Mouse (Mus musculus) retina, postnatal 7 days (tissue): ENCODE measurements around the gene Fbxo46.

Source experiments
- DNase-seq: peaks from one replicate; pipeline ENCODE4 v3.0.0-alpha.2; 2012; ENCODE audit warnings: low read depth, low spot score

Gene Fbxo46

DNA sequence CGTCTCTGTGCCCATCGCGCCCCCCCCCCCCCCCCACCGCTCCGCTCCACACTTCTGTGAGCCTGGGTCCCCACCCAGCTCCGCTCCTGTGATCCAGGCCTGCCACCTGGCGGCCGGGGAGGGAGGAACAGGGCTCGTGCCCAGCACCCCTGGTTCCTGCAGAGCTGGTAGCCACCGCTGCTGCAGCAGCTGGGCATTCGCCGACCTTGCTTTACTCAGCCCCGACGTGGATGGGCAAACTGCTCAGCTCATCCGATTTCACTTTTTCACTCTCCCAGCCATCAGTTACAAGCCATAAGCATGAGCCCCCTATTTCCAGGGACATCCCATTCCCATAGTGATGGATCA is 26.5 kb upstream of the Fbxo46 start:
- DNase-seq: peak; percentile 66

DNA sequence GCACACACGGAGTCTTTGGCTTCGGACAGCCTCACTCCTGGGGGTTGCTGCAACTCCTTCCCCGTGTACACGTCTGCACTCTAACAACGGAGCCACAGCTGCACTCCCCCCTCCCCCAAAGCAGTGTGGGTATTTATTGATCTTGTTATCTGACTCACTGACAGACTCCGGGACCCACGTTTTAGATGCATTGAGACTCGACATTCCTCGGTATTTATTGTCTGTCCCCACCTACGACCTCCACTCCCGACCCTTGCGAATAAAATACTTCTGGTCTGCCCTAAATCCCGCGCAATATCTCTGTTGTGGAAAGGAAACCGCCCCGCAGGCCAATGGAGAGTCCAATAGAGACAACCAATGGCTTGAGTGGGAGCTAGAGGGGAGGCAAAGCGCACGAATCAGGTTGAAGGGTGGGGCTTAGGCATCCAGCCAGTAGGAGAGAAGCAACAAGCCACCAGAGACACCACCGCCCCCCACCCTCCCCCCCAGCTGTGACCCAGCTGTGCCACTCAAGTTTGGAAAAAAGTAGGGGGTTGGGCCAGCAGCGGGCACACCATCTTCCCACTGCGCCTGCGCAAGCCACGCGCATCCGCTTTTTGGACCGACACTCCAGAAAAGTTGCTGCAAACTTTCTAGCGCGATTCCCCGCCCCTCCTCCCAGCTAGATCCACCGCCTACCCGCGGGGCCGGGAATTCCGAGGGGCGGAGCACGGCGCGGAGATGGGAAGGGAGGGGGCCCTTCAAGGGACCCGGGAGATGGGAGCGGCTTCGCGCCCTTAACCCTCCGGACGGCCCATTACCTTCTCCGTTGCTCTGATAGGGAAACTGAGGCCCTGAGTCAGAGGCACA is 25.9 kb upstream of the Fbxo46 start:
- DNase-seq: peak; percentile 67

DNA sequence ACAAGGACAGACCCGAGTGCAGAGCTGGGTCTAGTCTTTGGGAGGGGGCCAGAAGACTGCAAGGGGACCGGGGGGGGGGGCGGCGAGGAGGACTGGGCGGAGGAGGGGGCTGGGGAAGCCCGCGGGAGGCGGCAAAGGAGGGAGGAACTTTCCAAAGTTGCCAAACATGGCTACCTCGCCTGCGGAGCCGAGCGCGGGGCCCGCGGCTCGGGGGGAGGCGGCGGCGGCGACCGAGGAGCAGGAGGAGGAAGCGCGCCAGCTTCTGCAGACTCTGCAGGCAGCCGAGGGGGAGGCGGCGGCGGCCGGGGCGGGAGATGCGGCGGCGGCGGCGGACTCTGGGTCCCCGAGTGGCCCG is 25.2 kb upstream of the Fbxo46 start, which contains the start of gene Six5:
Gene Six5 (plus strand): TSS at position 124 of the 355 bp plus-strand sequence.
- DNase-seq: no peak

DNA sequence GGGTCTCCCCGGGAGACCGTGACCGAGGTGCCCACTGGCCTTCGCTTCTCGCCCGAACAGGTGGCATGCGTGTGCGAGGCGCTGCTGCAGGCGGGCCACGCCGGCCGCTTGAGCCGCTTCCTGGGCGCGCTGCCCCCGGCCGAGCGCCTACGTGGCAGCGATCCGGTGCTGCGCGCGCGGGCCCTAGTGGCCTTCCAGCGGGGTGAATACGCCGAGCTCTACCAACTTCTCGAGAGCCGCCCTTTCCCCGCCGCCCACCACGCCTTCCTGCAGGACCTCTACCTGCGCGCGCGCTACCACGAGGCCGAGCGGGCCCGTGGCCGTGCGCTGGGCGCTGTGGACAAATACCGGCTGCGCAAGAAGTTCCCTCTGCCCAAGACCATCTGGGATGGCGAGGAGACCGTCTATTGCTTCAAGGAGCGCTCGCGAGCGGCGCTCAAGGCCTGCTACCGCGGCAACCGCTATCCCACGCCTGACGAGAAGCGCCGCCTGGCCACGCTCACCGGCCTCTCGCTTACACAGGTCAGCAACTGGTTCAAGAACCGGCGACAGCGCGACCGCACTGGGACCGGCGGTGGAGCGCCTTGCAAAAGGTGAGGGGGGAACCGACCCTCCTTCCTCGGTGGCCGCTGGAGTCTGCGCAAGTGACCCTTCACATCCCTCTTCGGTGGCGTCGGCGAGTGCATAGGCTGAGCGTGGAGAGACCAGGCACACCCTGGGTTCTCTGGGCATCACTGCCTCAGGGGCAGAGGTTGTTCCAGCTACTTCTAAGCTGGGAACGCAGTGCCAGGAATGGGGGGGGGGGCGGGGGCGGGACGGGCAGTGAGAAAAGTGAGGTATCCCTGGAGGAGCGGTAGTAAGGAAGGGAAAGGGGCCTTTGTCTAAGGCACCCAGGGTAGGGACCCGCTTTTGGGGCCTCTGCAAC is 24.6 kb upstream of the Fbxo46 start:
- no peak for DNase-seq

DNA sequence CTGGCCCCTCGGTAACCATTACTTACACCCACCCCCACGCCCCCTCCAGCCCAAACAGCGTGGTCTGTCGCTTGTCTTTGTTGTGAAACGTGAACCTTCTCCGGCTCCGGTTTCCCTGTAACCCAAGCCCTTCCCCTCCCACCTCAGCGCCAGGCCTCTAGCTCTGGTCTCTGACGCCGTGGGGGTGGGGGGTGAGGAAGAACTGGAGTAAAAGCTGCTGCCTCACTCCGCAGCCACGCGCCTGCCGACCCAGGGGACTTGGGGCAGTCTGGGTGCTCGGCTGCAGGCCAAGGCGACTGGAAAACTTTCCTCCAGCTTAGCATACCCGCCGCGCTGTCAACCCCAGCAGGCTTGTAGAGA is 23.9 kb upstream of the Fbxo46 start:
- DNase-seq: no peak

DNA sequence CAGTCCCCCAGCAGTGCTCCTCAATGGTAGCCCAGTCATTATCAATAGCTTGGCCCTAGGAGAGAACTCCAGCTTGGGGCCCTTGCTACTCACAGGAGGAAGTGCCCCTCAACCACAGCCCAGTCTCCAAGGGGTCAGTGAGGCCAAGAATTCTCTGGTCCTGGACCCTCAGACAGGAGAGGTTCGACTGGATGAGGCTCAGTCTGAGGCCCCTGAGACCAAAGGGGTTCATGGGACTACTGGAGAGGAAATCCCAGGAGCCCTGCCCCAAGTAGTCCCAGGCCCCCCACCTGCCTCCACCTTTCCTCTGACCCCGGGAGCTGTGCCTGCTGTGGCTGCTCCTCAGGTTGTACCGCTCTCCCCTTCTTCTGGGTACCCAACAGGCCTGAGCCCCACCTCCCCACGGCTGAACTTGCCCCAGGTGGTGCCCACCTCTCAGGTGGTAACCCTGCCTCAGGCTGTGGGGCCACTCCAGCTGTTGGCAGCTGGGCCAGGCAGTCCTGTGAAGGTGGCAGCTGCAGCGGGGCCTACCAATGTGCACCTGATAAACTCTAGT is 23.2 kb upstream of the Fbxo46 start:
- no peak for DNase-seq

DNA sequence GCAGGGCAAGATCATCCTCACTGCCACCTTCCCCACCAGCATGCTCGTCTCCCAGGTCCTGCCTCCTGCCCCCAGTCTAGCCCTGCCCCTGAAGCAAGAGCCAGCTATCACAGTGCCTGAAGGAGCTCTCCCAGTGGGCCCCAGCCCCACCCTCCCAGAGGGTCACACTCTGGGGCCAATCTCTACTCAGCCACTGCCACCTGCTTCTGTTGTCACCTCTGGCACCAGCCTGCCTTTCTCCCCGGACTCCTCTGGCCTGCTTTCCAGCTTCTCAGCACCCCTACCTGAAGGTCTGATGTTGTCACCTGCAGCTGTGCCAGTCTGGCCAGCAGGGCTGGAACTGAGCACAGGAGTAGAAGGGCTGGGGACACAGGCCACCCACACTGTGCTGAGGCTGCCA is 22.4 kb upstream of the Fbxo46 start:
- DNase-seq: no peak

DNA sequence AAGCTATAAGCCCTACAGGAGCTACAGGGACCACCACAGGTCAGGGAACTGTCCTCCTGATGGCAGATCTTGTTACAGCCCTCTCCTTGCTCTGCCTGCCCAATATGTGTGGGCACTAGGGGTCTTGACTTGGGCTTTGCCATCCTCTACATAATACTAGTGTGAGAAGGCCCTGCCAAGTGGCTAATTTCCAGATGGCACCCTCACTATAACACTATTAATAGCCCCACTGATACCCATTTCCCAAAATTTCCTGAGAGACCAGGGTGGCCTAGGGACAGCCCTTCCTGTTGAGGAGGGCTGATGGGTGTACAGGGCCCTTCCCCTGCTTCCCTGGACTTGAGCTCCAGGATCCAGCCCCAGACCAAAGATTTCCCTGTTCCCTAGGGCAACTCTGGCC is 21.8 kb upstream of the Fbxo46 start:
- DNase-seq: no peak

DNA sequence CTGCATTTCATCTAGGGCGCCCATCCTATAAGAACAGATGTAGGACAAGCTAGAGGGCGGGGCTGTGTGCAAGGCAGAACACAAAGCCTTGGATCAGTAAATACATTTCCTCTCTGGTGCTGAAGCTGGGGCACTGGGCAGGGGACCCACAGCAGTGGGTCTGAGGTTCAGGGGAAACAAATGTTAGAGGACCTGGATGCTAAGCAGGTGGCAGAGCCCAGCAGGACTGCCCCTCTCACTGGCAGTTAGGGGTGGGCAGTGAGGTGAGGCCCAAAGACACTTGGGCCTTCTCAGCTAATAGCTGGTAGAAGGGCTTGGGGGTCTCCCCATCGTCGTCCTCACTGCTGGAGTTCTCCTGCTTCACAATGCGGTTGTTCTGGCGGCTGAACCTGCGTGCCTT is 20.8 kb upstream of the Fbxo46 start:
- DNase-seq: no peak

DNA sequence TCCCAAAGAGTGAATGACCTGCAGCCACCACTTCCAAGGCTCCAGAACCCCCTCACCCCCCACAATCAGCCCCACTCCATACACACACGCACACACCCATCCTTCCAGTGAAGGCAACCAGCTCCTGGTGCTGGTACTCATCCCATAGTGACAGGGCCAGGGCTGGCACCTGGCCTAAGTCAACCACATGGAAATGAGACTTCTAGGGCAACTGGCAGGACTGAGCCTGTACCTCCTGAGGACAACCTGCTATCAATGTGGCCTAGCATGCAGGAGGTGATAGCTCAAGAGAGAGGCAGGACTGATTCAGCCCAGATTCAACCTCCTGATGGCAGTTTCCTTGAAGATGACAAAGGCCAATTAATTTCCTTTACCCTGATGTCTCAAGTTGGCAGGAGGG is 19.4 kb upstream of the Fbxo46 start:
- DNase-seq: no peak

DNA sequence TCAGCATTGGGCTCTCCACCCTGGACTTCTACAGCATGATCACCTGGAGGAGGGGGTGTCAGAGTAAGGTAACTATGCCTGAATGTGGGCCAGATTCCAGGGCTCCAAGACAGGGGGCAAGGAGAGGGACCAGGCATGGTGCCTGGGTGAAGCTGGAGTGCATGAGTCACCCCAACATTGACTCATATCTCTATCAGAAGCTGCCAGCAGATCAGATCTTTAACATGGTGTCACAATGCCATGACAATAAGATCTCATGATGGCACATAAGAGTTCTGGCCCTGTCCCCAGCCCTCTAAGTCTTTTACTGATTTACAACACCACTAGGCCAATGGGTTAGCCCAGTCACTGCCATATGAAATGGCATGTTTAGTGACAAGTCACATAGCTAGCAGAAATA is 15.9 kb upstream of the Fbxo46 start:
- DNase-seq: no peak

DNA sequence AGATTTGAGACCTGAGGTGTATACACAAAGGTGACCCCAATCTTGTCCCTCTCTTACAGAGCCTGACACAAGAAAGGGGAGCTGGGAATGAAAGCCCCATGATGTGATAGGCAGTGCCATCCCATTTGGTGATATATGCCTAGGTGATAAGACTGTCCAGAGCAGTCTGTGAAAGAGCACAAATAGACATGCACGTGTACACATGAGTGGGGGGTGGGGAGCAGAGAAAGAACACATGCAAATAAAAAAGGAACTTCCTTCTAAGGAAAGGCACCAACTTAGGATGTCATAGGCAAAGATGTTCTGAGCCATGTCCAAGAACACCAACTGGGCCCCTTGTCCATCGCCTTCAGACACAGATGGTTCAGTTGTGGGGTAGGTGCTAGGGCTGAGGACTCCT is 15.2 kb upstream of the Fbxo46 start:
- no peak for DNase-seq

DNA sequence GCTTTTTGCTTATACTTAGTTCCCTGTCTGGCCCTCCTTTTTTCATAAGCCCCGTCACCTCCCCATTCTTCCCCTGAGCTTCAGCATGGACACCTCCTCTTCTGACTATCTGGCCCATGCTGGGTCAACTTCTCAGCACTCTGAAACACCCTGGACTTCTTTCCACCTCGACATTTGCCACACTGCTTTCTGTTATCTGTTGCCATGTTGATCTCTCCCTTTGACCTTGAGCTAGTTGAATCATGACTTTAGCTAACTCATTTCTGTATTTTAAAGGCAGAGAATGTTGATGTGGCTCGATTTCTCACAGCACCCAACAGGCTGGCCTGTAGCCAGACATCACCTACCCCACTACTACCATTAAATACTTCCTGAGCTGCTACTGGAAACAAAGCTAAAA is 12.2 kb upstream of the Fbxo46 start:
- no peak for DNase-seq

DNA sequence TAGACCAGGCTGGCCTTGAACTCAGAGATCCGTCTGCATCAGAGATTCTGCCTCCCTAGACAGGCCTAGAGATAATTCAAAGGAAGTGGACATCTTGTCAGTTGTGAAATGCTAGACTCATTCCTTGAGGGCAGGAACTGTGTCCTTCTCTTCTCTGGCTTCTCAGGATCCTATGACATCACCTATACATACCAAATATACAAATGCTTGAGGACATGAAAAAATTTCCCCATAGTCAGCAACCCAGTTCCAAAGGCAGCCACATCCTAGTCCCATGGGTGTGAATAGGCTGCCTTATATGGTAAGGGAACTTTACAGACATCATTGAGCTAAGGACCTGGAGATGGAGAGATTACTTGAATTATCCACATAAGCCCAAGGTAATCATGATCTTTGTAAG is 10.1 kb upstream of the Fbxo46 start:
- no peak for DNase-seq

DNA sequence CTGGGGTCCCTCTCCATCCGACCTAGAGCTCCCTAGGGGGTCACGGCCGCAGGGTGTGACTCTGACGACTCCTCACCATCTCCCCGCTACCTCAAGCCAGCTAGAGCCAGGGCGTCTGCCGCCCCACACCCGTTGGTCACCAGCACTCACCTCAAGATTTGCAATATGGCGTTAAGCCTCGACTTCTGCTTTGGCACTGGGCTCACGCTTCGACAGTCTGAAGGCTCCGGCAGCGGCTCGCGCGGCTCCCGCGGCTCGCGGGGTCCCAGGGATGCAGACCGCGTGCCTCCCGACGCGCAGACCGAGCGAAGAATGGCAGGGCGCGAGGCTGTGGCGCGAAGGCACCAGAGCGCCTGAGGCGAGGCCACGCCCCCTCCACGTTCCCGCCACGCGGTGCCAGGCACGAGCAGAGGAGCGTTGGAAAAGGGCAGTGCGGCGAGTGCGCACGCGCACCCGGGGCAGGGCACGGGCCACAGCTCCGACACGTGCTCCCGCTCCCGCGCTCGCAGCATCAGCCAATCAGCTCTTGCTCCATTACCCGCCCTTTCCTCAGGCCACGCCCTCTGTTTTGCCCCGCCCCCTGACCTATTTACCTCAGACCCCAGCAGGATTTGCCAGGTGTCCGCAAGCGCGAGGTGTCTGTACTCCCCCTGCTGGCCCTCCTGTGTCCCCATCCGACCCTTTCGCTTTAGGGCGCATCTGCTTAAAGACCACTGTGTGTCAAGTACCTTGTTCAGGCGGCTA is 1.5 kb upstream of the Fbxo46 start, which contains the start of gene Gm4969:
Gene Gm4969 (minus strand): TSS at position 341 of the 744 bp plus-strand sequence.
- DNase-seq: peak; percentile 91

DNA sequence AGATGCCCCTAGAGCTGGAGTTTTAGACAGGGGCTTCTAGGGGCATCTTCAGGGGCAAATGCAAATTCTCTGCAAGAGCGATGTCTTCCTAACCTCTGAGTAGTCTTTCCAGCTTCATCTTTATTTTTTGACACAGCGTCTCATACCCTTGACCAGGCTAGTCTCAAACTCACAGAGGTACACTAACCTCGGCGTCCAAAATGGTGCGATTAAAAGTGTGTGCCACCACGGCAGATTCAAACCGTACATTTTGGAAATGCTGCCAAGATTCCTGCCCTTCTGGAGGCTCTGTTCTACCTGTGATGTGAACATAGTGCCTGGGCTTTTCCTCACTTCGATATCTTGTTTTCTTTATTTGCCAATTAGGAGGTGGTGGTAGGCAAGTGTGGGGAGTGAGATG is 576 bp upstream of the Fbxo46 start:
- no peak for DNase-seq

DNA sequence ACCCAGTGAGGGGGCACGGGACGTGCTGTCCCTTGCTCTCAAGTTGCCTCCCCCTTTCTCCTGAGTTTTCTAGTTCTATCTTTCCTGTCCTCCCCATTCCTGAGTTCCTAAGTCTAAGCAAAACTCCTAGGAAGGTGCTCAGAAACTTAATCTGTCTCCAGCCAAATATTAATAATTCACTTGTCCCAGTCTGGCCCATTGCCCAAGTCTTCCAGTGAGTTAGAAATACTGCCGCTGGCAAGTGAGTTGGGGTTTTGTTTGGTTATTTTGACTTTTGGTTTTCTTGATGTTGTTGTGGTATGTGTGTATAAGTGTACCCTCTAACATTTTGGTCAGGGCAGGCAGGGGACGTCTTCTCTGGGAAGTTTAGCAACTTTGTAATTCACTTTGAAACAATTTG is 2.0 kb downstream of the Fbxo46 start:
- DNase-seq: no peak

DNA sequence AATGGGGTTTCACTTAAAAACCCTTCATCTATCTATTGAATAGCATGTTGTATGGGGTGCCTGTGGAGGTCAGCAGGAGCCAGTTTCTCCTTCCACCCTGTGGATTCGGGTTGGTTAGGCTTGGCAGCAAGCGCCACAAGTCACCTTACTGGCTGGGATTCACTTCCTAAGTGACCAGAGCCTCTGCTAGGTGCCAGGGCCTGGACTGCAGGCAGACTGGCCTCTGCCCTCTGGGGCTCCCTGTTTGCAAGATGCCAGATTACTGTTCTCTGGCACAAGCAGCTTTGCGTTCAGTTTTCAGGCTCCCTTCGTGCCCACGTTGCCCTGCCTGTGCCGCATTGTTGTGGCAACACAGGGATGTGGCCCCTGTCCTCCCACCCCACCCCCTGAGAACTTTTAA is 5.1 kb downstream of the Fbxo46 start:
- DNase-seq: no peak

DNA sequence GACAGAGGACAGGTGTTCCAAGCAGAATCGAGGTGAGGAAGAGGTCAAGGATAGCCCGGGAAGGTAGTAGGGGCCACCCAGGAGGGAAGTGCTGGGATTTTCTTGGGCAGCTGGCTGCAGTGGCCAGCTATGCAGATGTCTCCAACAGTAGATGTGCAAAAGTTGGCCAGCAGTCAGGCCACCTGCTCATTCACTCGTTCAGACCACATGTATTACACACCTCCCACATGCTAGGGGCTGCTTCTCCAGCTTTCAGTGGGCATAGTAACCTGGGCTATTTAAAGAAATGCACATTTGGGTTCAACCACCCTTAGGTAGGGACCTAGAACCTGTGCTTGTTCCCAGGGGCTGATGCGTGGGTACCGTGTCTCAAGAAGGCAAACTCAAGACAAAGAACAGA is 8.1 kb downstream of the Fbxo46 start:
- no peak for DNase-seq

DNA sequence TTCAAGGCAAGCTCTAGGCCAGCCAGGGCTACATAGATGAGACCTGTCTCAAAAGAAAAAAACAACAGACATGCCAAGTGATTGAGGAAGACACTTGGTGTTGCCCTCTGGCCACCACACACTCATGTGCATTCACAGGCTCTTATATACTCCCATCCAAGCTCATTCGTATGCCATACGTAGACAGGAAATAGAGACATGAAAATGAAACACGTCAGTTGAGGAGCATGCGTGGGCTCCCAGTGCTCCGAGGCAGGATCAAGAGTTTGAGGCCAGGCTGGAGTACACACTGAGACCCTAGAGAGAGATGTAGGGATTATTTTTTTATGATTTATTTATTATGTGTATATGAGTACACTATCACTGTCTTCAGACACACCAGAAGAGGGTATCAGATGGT is 9.7 kb downstream of the Fbxo46 start:
- DNase-seq: no peak

DNA sequence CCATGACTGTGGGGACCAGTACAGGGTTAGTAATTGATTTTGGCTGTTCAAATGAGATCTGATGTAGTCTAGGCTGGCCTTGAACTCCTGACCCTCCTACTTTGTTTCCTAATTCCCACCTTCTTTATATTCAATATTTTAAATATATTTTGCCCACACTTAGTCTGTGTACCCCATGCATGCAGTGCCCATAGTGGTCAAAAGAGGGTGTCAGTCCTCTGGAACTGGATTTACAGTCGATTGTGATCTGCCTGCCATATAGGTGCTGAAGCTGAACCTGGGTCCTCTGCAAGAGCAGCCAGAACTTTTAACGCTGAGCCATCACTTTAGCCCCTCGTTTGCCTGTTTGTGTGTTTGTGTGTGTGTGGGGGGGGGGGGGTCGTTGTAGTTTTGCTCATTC is 11.0 kb downstream of the Fbxo46 start:
- DNase-seq: no peak

DNA sequence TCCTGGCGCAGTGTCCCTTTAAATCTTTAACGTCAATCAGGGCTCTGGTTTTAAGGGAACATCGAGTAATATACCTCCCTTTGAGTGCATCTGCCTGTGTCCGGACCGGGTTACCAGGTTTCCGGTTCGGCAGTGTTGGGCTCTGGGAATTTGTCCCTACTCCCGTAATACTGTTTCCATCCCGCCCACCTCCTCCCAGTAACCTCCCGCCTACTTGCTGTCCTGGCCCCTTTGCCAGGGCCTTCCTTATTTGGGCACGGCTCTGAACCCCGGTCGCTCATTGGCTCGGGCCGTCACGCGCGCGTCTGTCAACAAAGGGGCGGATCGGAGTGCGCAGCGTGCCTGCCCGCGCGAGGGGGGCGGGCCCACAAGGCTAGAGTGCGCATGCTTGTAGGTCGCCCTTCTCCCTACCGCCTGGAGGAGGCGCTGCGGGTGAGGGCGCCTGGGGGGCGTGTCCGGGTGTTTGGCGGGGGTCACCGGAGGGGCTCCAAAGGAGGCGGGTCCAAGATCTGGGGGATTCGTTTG is 11.7 kb downstream of the Fbxo46 start:
- DNase-seq: peak; percentile 96
